Comparison of ENCODE assay signal across 21 mouse cellular contexts in the genomic region with DNA sequence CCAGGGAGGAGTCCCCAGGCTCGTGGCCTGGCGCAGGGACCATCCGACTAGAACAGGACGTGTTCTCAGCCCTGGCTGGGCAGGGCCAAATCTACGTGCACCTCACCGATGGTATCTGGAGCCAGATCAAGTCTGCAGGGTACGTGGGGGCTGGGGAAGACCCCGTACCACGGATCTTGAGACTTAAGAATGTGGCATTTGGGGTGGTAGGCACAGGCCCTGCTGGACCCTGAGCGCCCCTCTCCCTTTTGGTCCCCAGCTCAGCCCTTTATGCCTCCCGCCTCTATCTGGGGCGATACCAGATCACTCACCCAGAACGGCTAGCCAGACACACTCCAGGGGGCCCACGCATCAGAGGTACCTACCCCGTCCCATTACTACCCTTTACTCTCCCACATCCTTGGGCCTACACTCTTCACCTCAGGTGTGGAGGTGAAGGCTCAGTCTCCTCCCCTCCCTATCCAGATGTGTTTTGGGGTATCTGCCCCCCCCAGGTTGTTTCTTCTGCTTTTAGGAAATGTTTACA. TPM values are rescaled to one million over a fixed set of nuclear protein-coding genes. Genes with fewer than 3 reads are reported as not detected.
DNase-seq lines count a peak whose midpoint lies in the region; ATAC-seq lines count a peak whose summit lies in the region.
"Had no signal": no experiment of that assay in that cellular context is flagged by ENCODE, and none has a peak within 500 bp of the region (broad histone marks: within the 10 kb centered on the region; RNA-seq: fewer than 3 reads in every experiment).

No protein-coding gene starts in this region.

- H3K36me3 ChIP-seq in hindbrain, embryonic 10.5 days, result peaks cover 14% of the 10 kb centered on the region
- H3K36me3 ChIP-seq in hindbrain, embryonic 11.5 days (ENCODE audit: control insufficient read depth, insufficient read depth, low read length), result no peaks in the 10 kb centered on the region
- no peaks in the 10 kb centered on the region for H3K36me3 ChIP-seq in midbrain, embryonic 14.5 days (ENCODE audit: control insufficient read depth, insufficient read depth, low read length)
- H3K36me3 ChIP-seq in midbrain, embryonic 15.5 days (replicated peaks), result no peaks in the 10 kb centered on the region
- H3K36me3 ChIP-seq: forebrain, embryonic 12.5 days; hindbrain, embryonic 15.5 days had no signal

- no peak for ATAC-seq in cerebellum, adult (ENCODE audit: insufficient number of reproducible peaks, low FRiP score, low TSS enrichment)
- no peak for ATAC-seq in hindbrain, embryonic 11.5 days (ENCODE audit: low FRiP score)
- ATAC-seq in midbrain, embryonic 14.5 days (ENCODE audit: low FRiP score, low TSS enrichment), result no peak
- no peak for ATAC-seq in midbrain, embryonic 15.5 days (replicated peaks)
- ATAC-seq: forebrain, embryonic 16.5 days; inflammation-experienced regulatory T-cells, adult 6 months; intestine, postnatal 0 days had no signal

- 83% methylated on average over 15 of the region's 15 CpGs for WGBS in hindbrain, embryonic 10.5 days
- 84% methylated on average over 15 of the region's 15 CpGs for WGBS in hindbrain, embryonic 11.5 days
- 75% methylated on average over 15 of the region's 15 CpGs for WGBS in midbrain, embryonic 14.5 days
- 80% methylated on average over 15 of the region's 15 CpGs for WGBS in midbrain, embryonic 15.5 days

- H3K4me2 ChIP-seq in hindbrain, embryonic 11.5 days (replicated peaks; ENCODE audit: low read depth, low read length), result no peak overlapping the region
- H3K4me2 ChIP-seq in midbrain, embryonic 14.5 days (ENCODE audit: low read length), result no peak overlapping the region
- H3K4me2 ChIP-seq in midbrain, embryonic 15.5 days, result no peak overlapping the region
- H3K4me2 ChIP-seq: embryonic facial prominence, embryonic 15.5 days; forebrain, embryonic 12.5 days; hindbrain, embryonic 15.5 days had no signal

- H3K27me3 ChIP-seq in hindbrain, embryonic 10.5 days (ENCODE audit: insufficient read depth, poor library complexity, severe bottlenecking), result peaks cover 32% of the 10 kb centered on the region
- no peaks in the 10 kb centered on the region; the same call in 1 of the 2 replicates for H3K27me3 ChIP-seq in hindbrain, embryonic 11.5 days (ENCODE audit: control insufficient read depth, insufficient read depth, low read length)
- H3K27me3 ChIP-seq in midbrain, embryonic 14.5 days (ENCODE audit: control insufficient read depth, insufficient read depth, low read length), result no peaks in the 10 kb centered on the region
- H3K27me3 ChIP-seq in midbrain, embryonic 15.5 days (replicated peaks), result no peaks in the 10 kb centered on the region
- H3K27me3 ChIP-seq: hindbrain, embryonic 15.5 days had no signal

- peak overlapping the region; percentile 45; the same call in 1 of the 2 replicates for H3K27ac ChIP-seq in hindbrain, embryonic 10.5 days
- H3K27ac ChIP-seq in hindbrain, embryonic 11.5 days (ENCODE audit: low read depth, low read length), result no peak overlapping the region
- H3K27ac ChIP-seq in midbrain, embryonic 14.5 days (replicated peaks; ENCODE audit: low read depth, low read length), result peak overlapping the region; percentile 90; the same call in 1 of the 2 replicates
- H3K27ac ChIP-seq in midbrain, embryonic 15.5 days, result no peak overlapping the region
- H3K27ac ChIP-seq: embryonic facial prominence, embryonic 15.5 days; forebrain, embryonic 12.5 days; heart, embryonic 10.5 days had no signal

- H3K9ac ChIP-seq in hindbrain, embryonic 11.5 days (ENCODE audit: low read depth, low read length), result no peak overlapping the region
- H3K9ac ChIP-seq in midbrain, embryonic 14.5 days (replicated peaks; ENCODE audit: low read length), result no peak overlapping the region
- H3K9ac ChIP-seq in midbrain, embryonic 15.5 days, result no peak overlapping the region
- H3K9ac ChIP-seq: embryonic facial prominence, embryonic 15.5 days; forebrain, embryonic 12.5 days; hindbrain, embryonic 15.5 days had no signal

- H3K9me3 ChIP-seq in hindbrain, embryonic 10.5 days, result no peaks in the 10 kb centered on the region
- H3K9me3 ChIP-seq in hindbrain, embryonic 11.5 days (ENCODE audit: control insufficient read depth, low read length), result no peaks in the 10 kb centered on the region
- H3K9me3 ChIP-seq in midbrain, embryonic 14.5 days (ENCODE audit: control insufficient read depth, low read length), result no peaks in the 10 kb centered on the region
- H3K9me3 ChIP-seq in midbrain, embryonic 15.5 days, result no peaks in the 10 kb centered on the region
- H3K9me3 ChIP-seq: embryonic facial prominence, embryonic 15.5 days; forebrain, embryonic 12.5 days; heart, embryonic 10.5 days; hindbrain, embryonic 15.5 days had no signal

- peaks cover 71% of the 10 kb centered on the region for H3K4me1 ChIP-seq in hindbrain, embryonic 10.5 days (replicated peaks)
- H3K4me1 ChIP-seq in hindbrain, embryonic 11.5 days (replicated peaks; ENCODE audit: control insufficient read depth, insufficient read depth, low read length), result peaks cover 28% of the 10 kb centered on the region
- H3K4me1 ChIP-seq in midbrain, embryonic 14.5 days (ENCODE audit: control insufficient read depth, insufficient read depth, low read length), result peaks cover 50% of the 10 kb centered on the region
- H3K4me1 ChIP-seq in midbrain, embryonic 15.5 days, result peaks cover 65% of the 10 kb centered on the region

- peak; percentile 73 for DNase-seq in cerebellum, adult 11-12 months
- no peak for DNase-seq in hindbrain, embryonic 10.5 days (ENCODE audit: low spot score)
- DNase-seq in hindbrain, embryonic 11.5 days (ENCODE audit: low spot score), result no peak
- DNase-seq in midbrain, embryonic 14.5 days, result no peak
- DNase-seq in cerebellum, postnatal 10 days, result peak; percentile 48 to 52
- DNase-seq in kidney, postnatal 4 days, result no peak
- DNase-seq: adrenal gland, postnatal 10 days; gastrocnemius, postnatal 10 days; heart, adult 18-20 months; heart, postnatal 10 days; heart, postnatal 4 days had no signal

- H3K4me3 ChIP-seq in hindbrain, embryonic 10.5 days, result no peak overlapping the region
- H3K4me3 ChIP-seq in hindbrain, embryonic 11.5 days (ENCODE audit: low read depth, low read length), result no peak overlapping the region
- H3K4me3 ChIP-seq in midbrain, embryonic 14.5 days (replicated peaks; ENCODE audit: low read depth, low read length), result no peak overlapping the region
- no peak overlapping the region for H3K4me3 ChIP-seq in midbrain, embryonic 15.5 days
- H3K4me3 ChIP-seq: embryonic facial prominence, embryonic 15.5 days; erythroblast, embryonic 14.5 days; forebrain, embryonic 12.5 days; heart, embryonic 10.5 days; hindbrain, embryonic 15.5 days had no signal

RNA-seq across cellular contexts. Expression of a gene that starts 5.8 kb away (rescaled TPM):
- polyA plus RNA-seq in hindbrain, embryonic 10.5 days (2016; fragmentation: Nextera tagmentation; extraction: Ambion mirVana), result 62.3 and 91.2 TPM in 2 replicates
- polyA plus RNA-seq in hindbrain, embryonic 11.5 days (2014; fragmentation: Nextera tagmentation; extraction: Ambion mirVana), result 53.8 and 56.3 TPM in 2 replicates
- polyA plus RNA-seq in midbrain, embryonic 14.5 days (2014; fragmentation: Nextera tagmentation; extraction: Ambion mirVana), result 75.7 and 75.9 TPM in 2 replicates
- polyA plus RNA-seq in midbrain, embryonic 15.5 days (2015; fragmentation: Nextera tagmentation; extraction: Ambion mirVana), result 86.1 and 98.7 TPM in 2 replicates

RNA-seq across cellular contexts. Expression of a gene that starts 8.7 kb away (rescaled TPM):
- 3.8 and 9.3 TPM in 2 replicates for polyA plus RNA-seq in hindbrain, embryonic 10.5 days (2016; fragmentation: Nextera tagmentation; extraction: Ambion mirVana)
- 1.9 and 4.4 TPM in 2 replicates for polyA plus RNA-seq in hindbrain, embryonic 11.5 days (2014; fragmentation: Nextera tagmentation; extraction: Ambion mirVana)
- 16.6 and 34.3 TPM in 2 replicates for polyA plus RNA-seq in midbrain, embryonic 14.5 days (2014; fragmentation: Nextera tagmentation; extraction: Ambion mirVana)
- polyA plus RNA-seq in midbrain, embryonic 15.5 days (2015; fragmentation: Nextera tagmentation; extraction: Ambion mirVana), result 64.4 and 73.2 TPM in 2 replicates
- polyA plus RNA-seq: erythroblast, embryonic 14.5 days; inflammation-experienced regulatory T-cells, adult 6 months had no signal

RNA-seq across cellular contexts. Expression of a gene that starts 37.6 kb away (rescaled TPM):
- polyA plus RNA-seq in hindbrain, embryonic 10.5 days (2016; fragmentation: Nextera tagmentation; extraction: Ambion mirVana), result 25.1 and 29.8 TPM in 2 replicates
- polyA plus RNA-seq in hindbrain, embryonic 11.5 days (2014; fragmentation: Nextera tagmentation; extraction: Ambion mirVana), result 17.8 and 20.2 TPM in 2 replicates
- polyA plus RNA-seq in midbrain, embryonic 14.5 days (2014; fragmentation: Nextera tagmentation; extraction: Ambion mirVana), result 39.7 and 44.2 TPM in 2 replicates
- 42.3 and 45.8 TPM in 2 replicates for polyA plus RNA-seq in midbrain, embryonic 15.5 days (2015; fragmentation: Nextera tagmentation; extraction: Ambion mirVana)

RNA-seq across cellular contexts. Expression of a gene that starts 37.8 kb away (rescaled TPM):
- polyA plus RNA-seq in hindbrain, embryonic 10.5 days (2016; fragmentation: Nextera tagmentation; extraction: Ambion mirVana), result 8.6 and 20.4 TPM in 2 replicates
- polyA plus RNA-seq in hindbrain, embryonic 11.5 days (2014; fragmentation: Nextera tagmentation; extraction: Ambion mirVana), result 11.1 and 11.6 TPM in 2 replicates
- polyA plus RNA-seq in midbrain, embryonic 14.5 days (2014; fragmentation: Nextera tagmentation; extraction: Ambion mirVana), result 42.9 and 55.9 TPM in 2 replicates
- polyA plus RNA-seq in midbrain, embryonic 15.5 days (2015; fragmentation: Nextera tagmentation; extraction: Ambion mirVana), result 59.2 and 60.0 TPM in 2 replicates

Comparison
In these comparisons a context has a peak if more than half of its experiments do, and no peak if none do; other contexts are left out.
1. H3K27ac ChIP-seq: peak in hindbrain, embryonic 10.5 days (single experiment) and midbrain, embryonic 14.5 days (single experiment); none in hindbrain, embryonic 11.5 days (single experiment) and midbrain, embryonic 15.5 days (single experiment).
2. DNase-seq: peak in cerebellum, adult 11-12 months (single experiment) and cerebellum, postnatal 10 days (2 of 2); none in hindbrain, embryonic 10.5 days (single experiment), hindbrain, embryonic 11.5 days (single experiment), midbrain, embryonic 14.5 days (single experiment) and kidney, postnatal 4 days (0 of 2).